Mouse (Mus musculus) liver, adult 2 months (tissue): ENCODE data around the gene Gm6993. TPM values are rescaled to one million over a fixed set of nuclear protein-coding genes. Genes with fewer than 3 reads are reported as not detected.

Source experiments
- DNase-seq: peaks from one replicate; pipeline ENCODE4 v3.0.0-alpha.2; 2011; ENCODE audit warnings: low read depth, low spot score; ENCODE audit errors: extremely low read depth
- H3K27ac ChIP-seq: fragments of 200-500 bp; replicated peaks from 2 replicates; pipeline ENCODE4 v1.5.1; 2012; ENCODE audit warnings: low read depth, mild to moderate bottlenecking, control low read depth, inconsistent platforms, low read length; ENCODE audit not compliant: insufficient read depth
- H3K27me3 ChIP-seq: fragments of 200-500 bp; 2 replicates; pipeline ENCODE4 v1.6.1; 2012; ENCODE audit warnings: mild to moderate bottlenecking, moderate library complexity, low read length, inconsistent platforms; ENCODE audit not compliant: control insufficient read depth, insufficient read depth
- H3K36me3 ChIP-seq: fragments of 200-500 bp; 2 replicates; pipeline ENCODE4 v1.6.1; 2012; ENCODE audit warnings: low read length, inconsistent platforms; ENCODE audit not compliant: control insufficient read depth, insufficient read depth
- H3K4me1 ChIP-seq: fragments of 200-500 bp; 2 replicates; pipeline ENCODE4 v1.6.1; 2011; ENCODE audit warnings: low read length; ENCODE audit not compliant: control insufficient read depth, insufficient read depth
- H3K4me3 ChIP-seq: fragments of 200-500 bp; 2 replicates; pipeline ENCODE4 v1.5.1; 2011; ENCODE audit warnings: low read depth, mild to moderate bottlenecking, control low read depth, low read length, moderate library complexity; ENCODE audit not compliant: insufficient read depth
- H3K79me2 ChIP-seq: fragments of 200-500 bp; 2 replicates; pipeline ENCODE4 v1.6.1; 2012; ENCODE audit warnings: inconsistent platforms, mild to moderate bottlenecking, low read length, moderate library complexity; ENCODE audit not compliant: control insufficient read depth, insufficient read depth
- H3K9ac ChIP-seq: fragments of 200-500 bp; 2 replicates; pipeline ENCODE4 v1.6.1; 2012; ENCODE audit warnings: low read depth, mild to moderate bottlenecking, control low read depth, inconsistent platforms, low read length
- CTCF ChIP-seq: fragments of 200-500 bp; IDR thresholded peaks from 2 replicates; pipeline ENCODE4 v1.5.1; 2011; ENCODE audit warnings: low read depth, low read length, control low read depth
- POLR2A ChIP-seq: fragments of 200-500 bp; IDR thresholded peaks from 2 replicates; pipeline ENCODE4 v1.6.1; 2011; ENCODE audit warnings: low read length, control low read depth; ENCODE audit not compliant: insufficient read depth; ENCODE audit errors: extremely low read depth
- WGBS: fragments of 180-500 bp; shearing (Covaris S2); methylation state at CpG from one replicate; pipeline ENCODE4 v1.1.7; 2018; 5-methylcytosine and 5-hydroxymethylcytosine counted together
- polyA plus RNA-seq: library from polyadenylated mRNA; depleted of rRNA; stranded (reverse); fragments of >200 nt; gene quantifications from 2 replicates; pipeline ENCODE4 v1.2.3, GENCODE M21; 2012
- total RNA-seq: library from RNA; depleted of rRNA; stranded (reverse); fragments of >200 nt; gene quantifications from 2 replicates; pipeline ENCODE4 v1.2.3, GENCODE M21; 2014

The Gm6993 gene
- total and polyA plus RNA-seq, 2 experiments = not detected

- Histone ChIP-seq H3K27me3 (no peaks in the 10 kb centered on the region; the same call in 1 of the 2 replicates), H3K79me2 (no peaks in the 10 kb centered on the region), H3K9ac (no peak overlapping the region), H3K4me3 (no peak overlapping the region), H3K36me3 (no peaks in the 10 kb centered on the region), H3K4me1 (no peaks in the 10 kb centered on the region), H3K27ac (no peak overlapping the region)
- TF ChIP-seq CTCF = no peak
- DNase-seq = no peak
- 70% methylated on average over 4 of the region's 4 CpGs for WGBS
These were observed 11.7 kb downstream of the Gm6993 start for GRCm38 (mm10) chr12:31252259-31252658.

DNA sequence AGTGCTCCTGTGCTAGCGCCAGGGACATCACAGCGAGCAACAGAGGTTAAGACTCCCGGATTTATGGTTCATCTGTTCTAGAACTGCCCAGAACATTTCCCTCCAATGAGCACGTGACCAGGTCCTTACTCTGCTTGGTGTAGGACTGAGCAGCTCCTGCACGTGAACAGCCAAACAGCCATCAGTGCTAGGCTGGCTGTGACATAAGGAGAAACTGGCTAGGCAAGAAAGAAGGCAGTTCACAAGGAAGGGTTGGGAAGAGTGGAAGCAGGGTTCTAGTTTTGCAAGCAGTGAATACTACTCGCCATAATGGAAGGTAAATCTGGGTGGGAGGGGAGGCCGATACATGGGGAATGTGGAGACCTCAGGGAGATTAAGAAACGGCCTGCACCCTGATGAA lies 14.4 kb downstream of the Gm6993 start:
- Histone ChIP-seq H3K4me1 (no peaks in the 10 kb centered on the region), H3K27me3 (no peaks in the 10 kb centered on the region; the same call in 1 of the 2 replicates), H3K79me2 (no peaks in the 10 kb centered on the region), H3K9ac (no peak overlapping the region), H3K27ac (no peak overlapping the region), H3K36me3 (no peaks in the 10 kb centered on the region), H3K4me3 (no peak overlapping the region)
- TF ChIP-seq CTCF (no peak), POLR2A (no peak)
- no peak for DNase-seq
- 84% methylated on average over 8 of the region's 8 CpGs for WGBS

DNA sequence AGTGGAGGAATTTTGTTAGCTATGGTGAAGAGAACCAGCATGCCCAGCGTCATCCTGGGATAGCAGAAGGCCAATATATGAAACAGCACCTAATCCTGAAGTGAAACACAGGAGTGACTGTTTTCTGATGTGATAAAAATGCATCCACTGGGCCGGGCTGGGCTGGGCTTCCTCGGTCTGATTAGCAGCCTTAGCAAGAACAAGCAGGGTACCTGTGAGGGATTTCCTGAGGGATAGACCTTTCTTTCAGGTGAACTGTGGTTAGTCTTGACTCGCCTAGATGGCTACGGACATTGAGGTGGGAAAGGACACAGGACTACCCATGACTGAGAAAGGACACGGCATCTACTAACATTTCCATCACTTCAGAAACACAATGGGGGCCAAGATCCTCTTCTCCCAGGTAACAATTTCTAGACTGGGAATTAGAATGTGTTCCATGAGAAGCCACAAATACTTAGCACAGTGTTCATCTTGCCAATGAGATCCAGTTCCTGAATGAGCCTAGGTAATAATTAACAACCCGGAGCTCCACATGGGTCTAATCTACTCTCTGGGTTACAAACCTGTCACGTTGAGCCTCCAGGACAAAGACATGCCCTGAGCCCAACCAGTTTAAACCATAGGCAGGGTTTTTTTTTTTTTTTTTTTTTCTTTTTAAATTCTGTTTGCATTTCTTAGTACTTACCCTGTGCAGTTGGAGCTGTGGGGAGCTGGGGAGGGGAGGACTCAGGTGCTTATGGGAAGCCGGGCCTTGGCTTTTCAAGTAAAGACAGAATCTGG lies 15.7 kb downstream of the Gm6993 start:
- H3K27ac ChIP-seq = no peak overlapping the region
- H3K9ac ChIP-seq = no peak overlapping the region
- H3K36me3 ChIP-seq = no peaks in the 10 kb centered on the region
- H3K79me2 ChIP-seq = no peaks in the 10 kb centered on the region
- no peaks in the 10 kb centered on the region; the same call in 1 of the 2 replicates for H3K27me3 ChIP-seq
- 57% methylated on average over 9 of the region's 9 CpGs for WGBS
- no peaks in the 10 kb centered on the region for H3K4me1 ChIP-seq
- peak; percentile 7 for DNase-seq
- TF ChIP-seq POLR2A (no peak), CTCF (no peak)
- H3K4me3 ChIP-seq = no peak overlapping the region

DNA sequence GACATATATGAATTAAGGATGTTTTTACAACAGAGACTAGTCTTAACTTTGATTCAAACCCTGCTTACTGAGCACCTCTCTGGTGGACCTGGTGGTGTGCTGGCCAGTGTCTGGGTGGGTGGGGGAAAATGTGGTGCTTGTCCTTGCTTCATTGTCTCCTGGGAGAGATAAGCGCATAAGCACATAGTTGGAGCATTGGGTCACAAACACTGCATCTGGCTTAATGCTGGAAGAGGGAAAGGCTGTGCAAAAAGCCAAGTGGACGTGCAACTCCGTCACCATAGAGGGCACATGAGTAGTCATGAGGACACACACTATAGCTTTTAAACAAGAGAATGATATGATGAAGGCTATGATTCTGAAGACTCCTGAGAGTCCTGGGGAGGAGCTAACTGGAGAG lies 21.3 kb downstream of the Gm6993 start:
- H3K27ac ChIP-seq = no peak overlapping the region
- TF ChIP-seq POLR2A = no peak
- TF ChIP-seq CTCF = no peak
- no peak overlapping the region for H3K4me3 ChIP-seq
- no peaks in the 10 kb centered on the region for H3K36me3 ChIP-seq
- H3K4me1 ChIP-seq = no peaks in the 10 kb centered on the region
- H3K27me3 ChIP-seq = peaks cover 4% of the 10 kb centered on the region; the same call in 1 of the 2 replicates
- no peak for DNase-seq
- no peak overlapping the region for H3K9ac ChIP-seq
- no peaks in the 10 kb centered on the region for H3K79me2 ChIP-seq
- WGBS = 74% methylated on average over 3 of the region's 3 CpGs

GRCm38 (mm10) chr12:31263921-31264320 lies 23.4 kb downstream of the Gm6993 start:
- Histone ChIP-seq H3K36me3 (no peaks in the 10 kb centered on the region), H3K4me1 (no peaks in the 10 kb centered on the region; the same call in 1 of the 2 replicates), H3K9ac (no peak overlapping the region), H3K27me3 (peaks cover 4% of the 10 kb centered on the region; the same call in 1 of the 2 replicates), H3K27ac (no peak overlapping the region), H3K4me3 (no peak overlapping the region), H3K79me2 (no peaks in the 10 kb centered on the region)
- no peak for DNase-seq
- WGBS = 26% methylated on average over 7 of the region's 7 CpGs
- TF ChIP-seq CTCF (no peak), POLR2A (no peak)
